ENCODE assay signal across 9 mouse cellular contexts in the genomic region with DNA sequence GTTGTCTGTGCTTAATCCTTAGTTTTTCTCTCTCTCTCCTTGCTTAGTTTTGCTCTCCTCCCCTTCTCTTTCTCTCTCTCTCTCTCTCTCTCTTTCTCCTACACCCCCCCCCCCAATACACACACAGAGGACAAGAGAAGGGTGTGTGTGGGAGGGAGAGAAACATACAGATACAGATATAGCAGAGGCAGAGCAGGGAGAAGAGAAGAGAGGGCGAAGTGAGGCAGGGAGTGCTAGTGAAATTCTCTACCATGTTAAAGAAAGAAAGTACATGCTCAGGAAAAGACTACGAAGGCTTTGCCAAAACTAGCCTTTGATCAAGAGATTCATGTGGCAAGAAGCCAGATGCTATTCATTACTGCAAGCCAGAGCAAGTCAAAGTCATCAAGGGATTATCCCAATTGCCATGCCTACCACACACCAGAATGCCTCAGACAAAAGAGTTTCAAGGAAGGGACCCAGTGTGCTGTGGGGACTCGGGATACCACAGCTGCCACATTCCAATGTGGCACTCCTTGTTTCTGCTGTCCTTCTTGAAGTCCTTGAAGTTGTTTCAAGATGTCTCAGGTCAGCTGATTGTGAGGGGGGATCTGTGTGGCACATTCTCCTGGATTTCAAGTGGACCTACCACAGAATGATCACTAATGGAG. TPM values are rescaled to one million over a fixed set of nuclear protein-coding genes. Genes with fewer than 3 reads are reported as not detected.
DNase-seq lines count a peak whose midpoint lies in the region; ATAC-seq and TF ChIP-seq lines count a peak whose summit lies in the region.
"Had no signal": no experiment of that assay in that cellular context is flagged by ENCODE, and none has a peak within 500 bp of the region (broad histone marks: within the 10 kb centered on the region; RNA-seq: fewer than 3 reads in every experiment).

A gene (plus strand): TSS at position 520 of the 650 bp plus-strand sequence.

- no peaks in the 10 kb centered on the region for H3K27me3 ChIP-seq in heart, embryonic 16.5 days (ENCODE audit: control insufficient read depth, insufficient read depth, low read length)
- H3K27me3 ChIP-seq in heart, adult 2 months (ENCODE audit: control insufficient read depth, insufficient read depth, low read length) = no peaks in the 10 kb centered on the region
- no peaks in the 10 kb centered on the region for H3K27me3 ChIP-seq in midbrain, embryonic 10.5 days (ENCODE audit: low read depth, poor library complexity, severe bottlenecking)

- intact Hi-C loops in heart, adult 2 months (cut with DNase I) = no loop called here

- H3K9me3 ChIP-seq in heart, embryonic 16.5 days (replicated peaks; ENCODE audit: control insufficient read depth, low read length) = no peaks in the 10 kb centered on the region
- H3K9me3 ChIP-seq in midbrain, embryonic 10.5 days (replicated peaks) = no peaks in the 10 kb centered on the region

- DNase-seq in heart, adult 2 months = no peak
- DNase-seq in 3T3-L1 (ENCODE audit: low read depth, low spot score) = peak; percentile 26
- DNase-seq in ES-CJ7 (ENCODE audit: low read depth, low spot score) = peak; percentile 37
- DNase-seq in midbrain, embryonic 10.5 days (ENCODE audit: low spot score) = peak; percentile 37
- no peak for DNase-seq in left cerebral cortex, adult 9 months (ENCODE audit: low spot score in 2 of 2)
- DNase-seq in right cerebral cortex, postnatal 36 days (ENCODE audit: low spot score in 2 of 2) = no peak
- DNase-seq: cerebellum, adult 8-10 months had no signal

- no peaks in the 10 kb centered on the region for H3K79me2 ChIP-seq in heart, adult 2 months (replicated peaks; ENCODE audit: control insufficient read depth, insufficient read depth, low read length)

- H3K9ac ChIP-seq in heart, embryonic 16.5 days (ENCODE audit: low read length) = peak within 1 kb of the TSS; percentile 64
- no peak within 1 kb of the TSS for H3K9ac ChIP-seq in heart, adult 2 months (ENCODE audit: low read depth, low read length)
- H3K9ac ChIP-seq: liver, embryonic 14.5 days had no signal

- peak within 1 kb of the TSS; percentile 64 for H3K4me2 ChIP-seq in heart, embryonic 16.5 days (ENCODE audit: low read depth, low read length)

- peak within 1 kb of the TSS; percentile 33 for H3K4me3 ChIP-seq in heart, embryonic 16.5 days (ENCODE audit: low read length)
- H3K4me3 ChIP-seq in heart, adult 2 months = no peak within 1 kb of the TSS
- no peak within 1 kb of the TSS for H3K4me3 ChIP-seq in midbrain, embryonic 10.5 days

- peaks cover 3% of the 10 kb centered on the region; the same call in 1 of the 2 replicates for H3K4me1 ChIP-seq in heart, embryonic 16.5 days (ENCODE audit: control insufficient read depth, insufficient read depth, low read length)
- H3K4me1 ChIP-seq in heart, adult 2 months (ENCODE audit: control insufficient read depth, insufficient read depth, low read length) = no peaks in the 10 kb centered on the region
- H3K4me1 ChIP-seq in midbrain, embryonic 10.5 days = peaks cover 23% of the 10 kb centered on the region

- TF ChIP-seq POLR2A in heart, adult 2 months (IDR thresholded peaks at IDR 0.05; ENCODE audit: insufficient read depth, low read depth, low read length) = no peak

- no peak; the same call in 1 of the 2 replicates for ATAC-seq in heart, embryonic 16.5 days (replicated peaks; ENCODE audit: extremely low read depth, insufficient read depth, low FRiP score)

- no peaks in the 10 kb centered on the region for H3K36me3 ChIP-seq in heart, embryonic 16.5 days (ENCODE audit: control insufficient read depth, insufficient read depth)
- H3K36me3 ChIP-seq in heart, adult 2 months (ENCODE audit: control insufficient read depth, insufficient read depth, low read length) = no peaks in the 10 kb centered on the region
- H3K36me3 ChIP-seq in midbrain, embryonic 10.5 days = no peaks in the 10 kb centered on the region

- no peak within 1 kb of the TSS for H3K27ac ChIP-seq in heart, embryonic 16.5 days (ENCODE audit: low read length)
- no peak within 1 kb of the TSS for H3K27ac ChIP-seq in heart, adult 2 months
- peak within 1 kb of the TSS; percentile 59 for H3K27ac ChIP-seq in midbrain, embryonic 10.5 days (replicated peaks)
- H3K27ac ChIP-seq: liver, embryonic 14.5 days had no signal

- no peak for TF ChIP-seq CTCF in heart, adult 2 months (IDR thresholded peaks at IDR 0.05)

- 37% methylated on average over 3 of the region's 3 CpGs for WGBS in heart, embryonic 16.5 days
- WGBS in heart, adult 2 months = 57% methylated on average over 3 of the region's 3 CpGs
- 47% methylated on average over 3 of the region's 3 CpGs for WGBS in midbrain, embryonic 10.5 days

- no peak for TF ChIP-seq EP300 in heart, adult 2 months (IDR thresholded peaks at IDR 0.05; ENCODE audit: insufficient read depth, low read depth, low read length)

RNA-seq across cellular contexts. Expression of the gene that starts here (rescaled TPM):
- polyA plus RNA-seq in heart, embryonic 16.5 days (2015; fragmentation: Nextera tagmentation; extraction: Ambion mirVana) = 0.09 and 0.21 TPM in 2 replicates
- total RNA-seq in heart, adult 2 months (2021) = not detected
- polyA plus RNA-seq in heart, adult 2 months (2012; rRNA removed) = not detected in 2 replicates
- 0.25 and 0.39 TPM in 2 replicates for polyA plus RNA-seq in midbrain, embryonic 10.5 days (2016; fragmentation: Nextera tagmentation; extraction: Ambion mirVana)
- polyA plus RNA-seq: liver, embryonic 14.5 days had no signal

Comparison
In these comparisons a context has a peak if more than half of its experiments do, and no peak if none do; other contexts are left out.
1. Peak in DNase-seq and H3K27ac ChIP-seq in midbrain, embryonic 10.5 days; RNA of the gene not detected or under 1 TPM.
2. DNase-seq: peak in 3T3-L1 (single experiment) and ES-CJ7 (single experiment); none in heart, adult 2 months (0 of 2), left cerebral cortex, adult 9 months (0 of 2) and right cerebral cortex, postnatal 36 days (0 of 2).